Mouse (Mus musculus) hematopoietic stem cell, adult 5-6 weeks (primary cell): ENCODE measurements around the gene Gpr132. TPM values are rescaled to one million over a fixed set of nuclear protein-coding genes. Genes with fewer than 3 reads are reported as not detected.

ENCODE experiments used
- ATAC-seq, 2 experiments: fragments of 125-278 bp in 1 of 2; replicated peaks in 1 of 2; 2 replicates each; pipeline ENCODE4 v1.8.0; 2016 to 2017; ENCODE audit warnings: inconsistent platforms in 2 of 2, mild to moderate bottlenecking in 2 of 2, moderate number of reproducible peaks in 2 of 2, low read depth in 1 of 2, moderate TSS enrichment in 1 of 2; ENCODE audit not compliant: low FRiP score in 2 of 2, poor library complexity in 2 of 2, severe bottlenecking in 2 of 2, insufficient read depth in 1 of 2, low TSS enrichment in 1 of 2
- total RNA-seq: library from RNA; stranded (forward); fragments of 172-1452, 232-1000 nt; gene quantifications from 2 replicates; pipeline ENCODE4 v1.2.3, GENCODE M21; 2017

Gene Gpr132
- total RNA-seq, 1 experiment from 2014 or later: 14.8 TPM

DNA sequence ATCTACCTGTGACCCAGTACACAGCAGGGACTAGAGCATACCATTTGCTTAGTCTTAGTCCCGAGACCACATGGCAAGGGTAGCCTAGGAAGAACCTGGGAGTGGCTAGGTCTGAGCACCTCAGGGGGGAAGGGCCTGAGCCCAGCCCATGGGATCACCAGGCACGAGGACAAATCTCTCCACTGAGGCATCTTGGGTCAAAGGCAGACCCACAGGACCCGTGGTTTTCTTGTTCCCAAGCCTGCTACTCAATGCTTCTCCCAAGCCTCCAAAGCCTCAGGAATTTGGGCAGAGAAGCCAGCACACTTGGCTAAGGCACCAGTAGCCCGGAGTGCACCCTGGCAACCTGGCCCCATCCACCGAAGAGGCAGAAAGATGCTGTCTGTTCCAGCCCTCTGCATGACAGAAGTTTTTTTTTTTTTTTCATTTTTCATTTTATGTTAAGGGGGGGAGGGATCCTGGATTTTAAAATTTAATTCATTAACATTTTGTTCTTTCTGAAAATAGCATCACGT is 13.3 kb upstream of the Gpr132 start:
- ATAC-seq: no peak

DNA sequence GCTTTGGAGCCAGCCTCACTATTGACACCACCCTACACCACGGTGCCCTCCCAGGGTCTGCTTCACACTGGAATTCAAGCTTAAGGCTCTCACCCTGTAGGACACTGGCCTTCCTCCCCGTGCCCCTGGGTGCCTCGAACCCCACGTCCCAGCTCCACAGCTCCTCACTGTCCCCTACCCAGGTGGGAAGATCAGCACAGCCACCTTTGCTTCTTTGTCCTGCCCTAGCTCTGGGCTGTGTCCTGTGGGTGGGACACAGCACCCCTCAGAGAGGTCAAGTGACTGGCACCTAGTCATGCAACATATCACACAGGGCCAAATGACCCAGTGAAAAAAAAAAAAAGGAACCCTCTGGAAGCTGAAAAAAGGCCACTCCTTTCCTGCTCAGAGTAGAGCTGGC is 12.6 kb upstream of the Gpr132 start:
- ATAC-seq: no peak

DNA sequence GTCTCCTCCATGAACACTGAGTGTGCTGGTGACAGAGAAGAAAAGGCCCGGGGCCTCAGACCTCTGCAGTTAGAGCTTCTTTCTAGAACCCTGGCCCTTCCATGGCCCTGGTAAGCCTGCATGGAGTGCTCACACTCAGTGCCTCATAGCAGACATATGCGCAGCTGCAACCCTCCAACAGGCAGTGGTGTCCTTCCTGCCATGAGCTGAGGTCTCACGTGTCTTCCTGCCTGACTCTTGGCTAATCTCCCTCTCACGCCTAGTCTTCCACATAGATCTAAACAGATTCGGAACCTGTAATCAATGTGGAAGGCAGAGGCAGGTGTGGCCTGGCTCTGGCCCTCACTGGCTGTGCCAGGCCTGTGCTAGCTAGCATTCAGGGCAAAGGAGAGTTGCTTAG is 11.7 kb upstream of the Gpr132 start:
- no peak for ATAC-seq

DNA sequence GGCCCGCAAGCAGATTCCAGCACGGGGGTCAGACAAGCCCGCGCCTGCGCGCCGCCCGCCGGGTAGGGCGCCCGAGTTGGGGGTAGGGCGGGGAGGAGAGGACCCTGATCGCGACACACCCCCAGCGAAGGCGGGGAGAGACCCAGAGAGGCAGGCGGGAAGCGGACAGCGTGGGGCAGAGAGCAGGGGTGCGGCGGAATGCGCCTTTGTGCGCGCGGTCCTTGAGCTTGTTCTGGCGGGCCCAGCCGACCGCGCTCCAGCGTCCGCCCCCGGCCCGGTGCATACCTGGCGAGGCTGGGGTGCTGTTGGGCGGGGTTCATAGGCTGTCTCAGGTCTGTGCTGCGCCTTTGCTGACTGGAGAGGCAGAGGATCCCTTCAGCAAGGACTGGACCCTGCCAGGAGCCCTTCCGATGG is 9.6 kb upstream of the Gpr132 start:
- ATAC-seq: no peak

DNA sequence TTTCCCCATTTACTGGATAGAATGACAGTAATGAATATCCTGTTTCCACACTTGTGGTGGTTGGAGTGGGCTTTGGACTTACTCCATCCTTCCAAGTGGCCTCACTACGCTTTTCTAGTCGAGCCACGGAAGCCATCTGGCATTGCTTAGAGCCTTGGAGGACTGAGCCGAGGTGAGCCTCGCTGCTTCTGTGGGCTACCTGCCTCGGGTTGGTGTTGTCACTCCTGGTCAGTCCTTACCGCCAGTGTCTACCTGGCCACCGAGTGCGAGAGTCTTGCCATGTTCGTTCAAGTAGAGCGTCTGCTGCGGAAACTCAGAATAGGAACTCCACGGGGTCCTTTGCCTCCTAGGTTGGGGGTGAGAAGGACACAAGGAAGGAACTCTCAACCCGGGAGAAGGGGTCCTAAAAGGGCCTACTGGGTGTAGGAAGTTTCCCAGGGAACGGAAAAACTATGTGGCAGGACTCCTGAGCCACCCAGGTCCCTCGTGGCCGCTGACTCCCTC is 9.1 kb upstream of the Gpr132 start:
- no peak for ATAC-seq

DNA sequence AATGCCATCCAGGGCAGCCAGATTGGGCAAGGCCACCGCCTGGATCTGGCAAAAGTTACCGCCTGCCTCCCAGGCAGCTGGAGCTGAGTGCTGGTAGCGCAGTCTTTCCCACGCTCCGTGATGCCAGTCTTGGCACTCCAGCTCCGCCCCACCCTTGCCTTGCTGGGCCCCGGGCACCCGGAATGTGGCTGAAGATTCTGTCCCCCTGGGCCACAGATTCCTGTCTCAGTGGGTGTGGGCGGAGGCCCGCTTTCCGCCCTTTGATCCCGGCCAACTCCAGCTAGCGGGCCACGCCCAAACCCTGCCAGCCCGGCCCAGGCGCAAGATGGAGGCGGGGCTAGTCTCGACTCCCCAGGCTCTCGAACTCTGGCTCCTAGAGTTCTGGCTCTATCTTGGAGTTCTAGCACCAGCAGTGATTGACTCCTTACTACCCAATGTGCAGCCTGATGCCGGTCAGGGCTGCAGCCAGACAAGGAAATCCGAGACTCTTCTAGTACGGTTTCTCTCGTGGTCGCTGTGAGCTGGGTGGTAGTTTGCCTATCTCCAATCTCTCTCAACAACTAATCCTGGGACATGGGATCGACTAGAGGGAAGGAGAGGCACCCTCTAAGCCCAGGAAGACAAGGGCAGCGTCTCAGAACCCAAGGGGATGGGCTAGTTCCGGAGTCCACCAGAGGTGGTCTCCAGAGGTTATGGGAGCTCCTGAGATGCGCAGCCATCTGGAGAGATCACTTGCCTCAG is 8.5 kb upstream of the Gpr132 start:
- peak; percentile 16 to 19; a peak in 1 of 4 replicates for ATAC-seq

DNA sequence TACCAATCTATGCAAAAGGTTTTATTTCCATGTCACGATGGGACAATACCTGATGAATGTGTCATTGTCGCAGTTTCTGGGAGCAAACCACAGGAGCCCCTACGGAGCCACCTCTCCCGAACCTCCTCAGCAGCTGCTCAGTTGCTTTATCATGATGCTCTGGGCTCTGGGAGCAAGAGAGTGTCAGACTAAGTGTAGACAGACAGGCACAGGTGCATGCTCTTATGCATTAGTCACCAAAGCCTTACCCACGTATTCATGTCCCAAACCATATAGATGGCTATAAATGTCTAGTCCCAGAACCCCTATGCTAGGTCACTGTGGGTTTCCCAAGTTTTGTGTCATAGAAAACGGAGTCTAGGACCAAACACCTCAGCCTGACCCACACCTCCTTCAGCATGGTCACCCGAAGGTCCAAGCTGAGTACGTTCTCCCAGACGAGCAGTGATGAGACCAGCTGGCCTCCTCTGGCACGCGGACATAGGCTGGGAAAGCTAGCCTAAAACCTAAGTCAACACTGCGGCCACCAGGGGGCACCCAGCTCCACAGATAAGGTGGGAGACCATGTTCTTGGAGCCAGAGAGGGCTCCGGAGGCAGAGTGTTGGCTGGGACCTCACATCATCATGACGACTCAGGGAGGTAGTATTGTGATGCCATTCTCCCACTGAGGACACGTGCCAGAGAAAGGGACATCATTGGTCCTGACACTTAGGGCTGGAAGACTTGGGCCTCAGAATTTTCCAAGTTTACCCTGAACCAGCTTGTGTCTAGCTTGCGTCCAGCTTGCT is 7.4 kb upstream of the Gpr132 start:
- ATAC-seq: peak; percentile 62 to 68

DNA sequence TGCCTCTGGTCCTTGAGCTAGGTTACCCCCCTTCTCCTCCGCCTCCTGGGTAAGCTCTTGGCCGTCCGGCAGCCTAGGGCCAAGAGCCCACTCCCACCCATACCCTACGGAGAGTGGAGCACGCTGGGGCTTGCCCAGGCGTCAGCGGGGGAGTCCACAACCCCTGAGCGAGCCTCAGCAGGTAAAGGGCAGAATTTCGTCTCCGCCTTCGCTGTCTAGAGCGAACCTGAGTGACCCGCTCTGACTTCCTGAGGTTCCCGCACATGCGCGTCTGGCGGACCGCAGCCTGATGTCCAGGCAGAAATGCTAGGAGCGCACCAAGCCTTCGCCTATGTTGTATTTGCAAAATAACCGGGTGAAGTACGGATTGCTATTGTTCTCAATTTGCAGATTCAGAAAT is 6.2 kb upstream of the Gpr132 start:
- no peak for ATAC-seq

DNA sequence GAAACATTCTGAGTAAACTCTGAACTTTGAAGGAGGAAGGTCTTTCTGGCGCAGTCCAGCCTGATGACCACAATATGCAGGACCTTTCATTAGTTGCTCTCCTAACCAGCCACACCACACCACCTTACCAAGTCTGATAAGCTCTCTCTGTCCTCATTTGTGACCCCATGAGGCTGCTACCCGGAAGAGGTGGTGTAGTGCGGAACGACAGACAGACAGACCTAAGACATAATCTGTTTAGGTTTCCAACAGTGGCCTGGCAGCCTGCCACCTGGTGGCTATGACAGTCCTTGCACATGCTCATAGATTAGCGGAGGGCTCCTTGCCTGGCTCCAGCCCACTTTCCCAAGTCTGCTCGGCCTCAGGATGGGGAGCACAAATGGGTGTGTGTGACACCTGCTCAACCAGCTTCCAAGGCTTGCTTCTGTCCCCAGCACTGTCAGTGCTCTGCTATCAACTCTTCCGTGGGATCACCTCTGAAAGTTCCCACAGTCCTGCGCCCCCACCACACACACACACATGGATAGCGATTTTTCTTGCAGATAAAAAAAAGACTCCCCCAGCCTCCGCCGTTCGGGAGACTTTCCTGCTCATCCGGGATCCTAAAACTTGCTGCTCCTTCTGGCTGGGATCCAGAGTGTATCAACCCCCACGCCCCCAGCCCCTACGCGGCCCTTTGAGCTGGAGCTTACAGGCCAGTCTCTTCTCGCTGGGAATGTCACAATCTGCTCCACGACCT is 5.6 kb upstream of the Gpr132 start:
- peak; percentile 44 to 54; a peak in 3 of 4 replicates for ATAC-seq

DNA sequence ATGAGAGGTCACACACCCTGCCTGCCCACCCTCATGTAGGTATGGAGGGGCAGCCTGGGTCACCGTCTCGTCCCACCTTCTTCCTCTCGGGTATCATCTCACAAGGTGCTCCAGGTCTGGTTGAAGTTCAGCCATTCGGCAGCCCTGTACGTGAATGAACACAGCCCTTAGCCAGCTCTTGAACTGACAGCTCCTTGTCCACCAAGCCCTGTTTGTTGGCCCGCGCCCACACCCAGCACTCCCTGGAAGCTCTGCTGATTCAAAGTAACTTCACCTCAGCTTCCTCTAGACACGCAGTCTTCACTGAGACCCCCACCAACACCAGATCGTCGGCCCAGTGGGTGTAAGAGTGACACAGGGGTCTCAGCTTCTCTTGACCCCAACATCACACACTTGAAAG is 5.0 kb upstream of the Gpr132 start:
- no peak for ATAC-seq

DNA sequence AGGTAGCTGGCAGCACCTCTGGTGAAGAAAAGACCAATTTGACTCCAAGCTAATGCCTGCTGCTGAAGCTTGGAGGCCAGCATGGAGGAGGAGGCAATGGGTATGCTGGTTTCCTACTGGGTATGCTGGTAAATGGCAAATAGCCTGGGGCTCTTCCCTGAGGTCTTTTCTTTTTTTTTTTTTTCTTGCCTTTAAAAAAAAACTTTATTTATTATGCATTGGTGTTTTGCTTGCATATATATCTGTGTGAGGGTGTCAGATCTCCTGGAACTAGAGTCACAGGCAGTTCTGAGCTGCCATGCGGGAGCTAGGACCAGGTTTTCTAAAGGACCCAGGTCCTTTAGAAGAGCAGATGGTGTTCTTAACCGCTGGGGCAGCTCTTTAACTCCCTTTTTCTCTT is 3.2 kb upstream of the Gpr132 start:
- no peak for ATAC-seq

DNA sequence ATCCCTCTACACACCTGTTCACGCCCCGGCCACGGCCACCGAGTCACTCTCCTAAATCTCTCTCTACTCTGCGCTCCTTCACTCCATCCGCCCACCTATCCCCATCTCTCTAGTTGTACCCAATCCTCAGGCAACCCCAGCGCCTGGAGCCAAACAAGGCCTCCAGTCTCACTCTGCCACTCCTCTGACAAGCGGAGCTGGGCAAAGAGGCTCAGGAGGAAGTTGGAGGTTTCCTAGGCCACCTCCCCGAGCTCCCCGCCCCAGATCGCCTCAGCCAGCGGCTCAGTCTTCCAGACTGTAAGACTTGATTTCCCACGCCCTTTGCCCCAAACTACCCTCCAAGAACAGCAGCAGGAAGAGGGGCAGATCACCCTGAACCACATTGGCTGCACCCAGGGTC is 2.7 kb upstream of the Gpr132 start:
- peak; percentile 52 to 55; a peak in 3 of 4 replicates for ATAC-seq

DNA sequence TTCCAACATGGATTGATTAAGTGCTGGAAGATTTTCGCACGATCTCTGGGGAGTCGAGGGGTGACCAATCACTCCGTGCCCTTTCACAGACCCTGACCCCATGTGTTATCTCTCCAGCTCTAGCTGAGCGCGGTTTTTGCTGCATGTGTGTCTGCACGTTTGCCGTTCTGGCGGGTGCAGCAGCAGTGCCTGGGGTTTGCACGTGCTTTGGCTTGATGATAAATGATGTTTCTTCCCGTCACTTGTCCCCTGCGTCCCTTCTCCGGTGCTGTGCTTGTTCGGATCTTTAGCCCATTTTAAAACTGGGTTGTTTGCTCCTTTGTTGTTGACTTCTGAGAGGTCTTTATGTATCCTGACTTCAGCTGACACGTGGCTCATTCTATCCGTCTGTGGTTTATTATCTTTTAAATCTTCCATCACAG is 1.8 kb upstream of the Gpr132 start:
- no peak for ATAC-seq

DNA sequence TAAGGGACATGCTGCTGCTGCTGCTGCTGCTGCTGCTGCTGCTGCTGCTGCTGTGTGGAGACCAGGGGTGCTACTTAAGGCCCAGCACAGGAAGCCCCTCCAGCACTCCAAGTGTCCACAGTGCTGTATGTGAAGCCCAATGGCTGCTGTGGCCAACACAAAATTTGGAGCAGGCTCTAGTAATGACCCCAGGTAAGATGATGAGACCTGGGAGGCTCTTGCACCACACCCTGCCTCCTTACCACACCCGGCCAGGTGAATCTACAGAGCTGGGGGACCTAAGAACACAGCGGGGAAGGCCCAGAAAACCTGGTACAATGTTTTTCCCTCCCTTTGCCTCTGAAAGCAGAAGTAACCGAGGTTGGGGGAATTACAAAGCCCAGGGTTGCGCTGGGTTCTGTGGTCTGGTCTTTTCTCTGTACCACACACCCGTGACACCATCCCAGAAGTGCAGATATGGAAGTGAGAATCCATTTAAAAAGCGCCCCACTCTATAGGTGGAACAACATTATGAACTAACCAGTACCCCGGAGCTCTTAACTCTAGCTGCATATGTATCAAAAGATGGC is 838 bp downstream of the Gpr132 start:
- peak; percentile 61 to 68 for ATAC-seq

DNA sequence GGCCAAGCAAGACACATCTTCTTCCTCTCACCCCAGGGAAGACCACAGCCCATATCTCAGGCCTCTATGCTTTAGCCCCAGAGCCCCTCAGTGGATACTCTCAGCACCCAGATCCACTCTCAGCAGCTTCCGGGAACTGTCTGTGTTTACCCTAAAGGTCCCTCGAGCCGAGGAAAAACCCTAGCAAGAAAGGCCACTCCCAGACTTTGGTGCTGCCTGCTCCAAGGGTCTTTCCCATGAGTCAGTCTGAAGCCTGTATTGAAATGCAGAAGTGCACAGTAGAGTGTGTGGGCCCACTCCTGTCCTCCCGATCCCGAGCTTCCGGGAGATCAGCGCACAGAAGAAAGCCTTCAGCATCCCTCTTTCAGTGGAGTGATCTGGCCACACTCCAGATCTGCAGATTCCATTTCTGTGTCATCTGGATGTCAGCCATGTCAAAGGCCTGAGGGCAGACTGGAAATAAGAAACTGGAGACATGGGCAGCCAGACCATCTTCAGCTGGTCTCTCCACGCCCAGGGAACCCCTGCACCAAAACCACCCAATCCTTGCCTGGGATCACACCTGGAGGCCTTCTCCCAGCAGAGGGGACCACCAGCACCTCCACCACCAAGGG is 1.5 kb downstream of the Gpr132 start:
- no peak for ATAC-seq

DNA sequence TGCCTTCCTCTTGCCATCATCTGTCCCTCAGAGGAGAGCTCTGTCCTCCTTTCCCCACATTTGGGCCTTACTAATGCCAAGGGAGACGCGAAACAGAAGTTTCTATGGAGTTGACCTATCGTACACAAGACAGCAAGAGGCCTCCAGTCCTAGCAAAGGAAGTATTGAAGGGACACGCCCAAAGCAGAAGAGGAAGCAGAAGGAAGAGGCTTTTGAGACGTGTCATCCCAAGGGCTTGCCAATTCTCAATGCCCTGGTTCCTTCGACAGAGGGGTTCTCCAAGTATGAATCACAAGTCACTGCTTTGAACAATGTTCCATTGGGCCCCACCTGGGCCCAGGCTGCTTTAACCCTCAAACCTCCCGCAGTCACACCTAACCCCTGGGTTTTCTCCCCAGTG is 3.2 kb downstream of the Gpr132 start:
- no peak for ATAC-seq

DNA sequence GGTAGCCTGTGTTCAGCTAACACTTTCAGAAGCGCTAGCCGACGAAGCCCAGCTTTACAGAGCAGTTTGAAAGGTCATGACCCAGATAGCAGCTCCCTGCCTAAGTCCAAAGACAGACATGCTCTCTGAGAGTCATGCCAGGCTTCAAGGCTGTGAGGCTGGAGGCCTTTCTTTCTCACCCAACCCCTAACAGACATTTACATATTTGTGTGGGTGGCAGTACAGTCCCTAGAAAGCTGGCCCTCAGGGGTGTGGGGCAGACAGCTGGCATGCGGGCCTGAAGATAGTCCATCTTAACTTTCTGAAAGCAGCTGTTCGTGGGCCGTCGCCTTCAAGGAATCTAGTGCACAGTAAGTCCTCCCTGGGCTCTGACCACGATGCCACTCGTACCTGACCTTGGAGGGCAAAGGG is 6.1 kb downstream of the Gpr132 start:
- no peak for ATAC-seq
